ENCODE assay signal across 38 mouse cellular contexts in genomic region chr13:4573871-4574270, GRCm38 (mm10). TPM values are rescaled to one million over a fixed set of nuclear protein-coding genes. Genes with fewer than 3 reads are reported as not detected.
"Had no signal": no experiment of that assay in that cellular context is flagged by ENCODE, and none has a peak within 500 bp of the region (broad histone marks: within the 10 kb centered on the region; RNA-seq: fewer than 3 reads in every experiment).

Gene Akr1c21, plus strand, starts transcription at chr13:4574075.

- ATAC-seq: hindbrain, embryonic 16.5 days; inflammation-experienced regulatory T-cells, adult 6 months; intestine, embryonic 15.5 days; intestine, postnatal 0 days; liver, embryonic 12.5 days had no signal

- H3K4me1 ChIP-seq: heart, embryonic 10.5 days; heart, embryonic 12.5 days; hindbrain, embryonic 10.5 days; hindbrain, embryonic 12.5 days; intestine, embryonic 15.5 days; kidney, embryonic 15.5 days; limb, embryonic 13.5 days; limb, embryonic 15.5 days; liver, embryonic 12.5 days had no signal

- H3K9me3 ChIP-seq: heart, embryonic 10.5 days; heart, embryonic 12.5 days; hindbrain, embryonic 10.5 days; hindbrain, embryonic 12.5 days; intestine, embryonic 15.5 days; kidney, embryonic 15.5 days; limb, embryonic 13.5 days; limb, embryonic 15.5 days; liver, embryonic 12.5 days had no signal

- DNase-seq: gastrocnemius, adult 2 months; gastrocnemius, postnatal 10 days; gastrocnemius, postnatal 25 days; heart, adult 18-20 months; heart, postnatal 10 days; heart, postnatal 4 days; kidney, postnatal 14 days; kidney, postnatal 4 days; left cerebral cortex, postnatal 4 days had no signal

- H3K4me3 ChIP-seq: gastrocnemius, adult 2 months; heart, embryonic 10.5 days; heart, embryonic 12.5 days; hindbrain, embryonic 10.5 days; hindbrain, embryonic 12.5 days; intestine, embryonic 15.5 days; kidney, embryonic 15.5 days; layer of hippocampus, adult 2 months; left cerebral cortex, adult 2 months; limb, embryonic 13.5 days; limb, embryonic 15.5 days; liver, embryonic 12.5 days had no signal

- H3K4me2 ChIP-seq: heart, embryonic 12.5 days; hindbrain, embryonic 12.5 days; hindbrain, embryonic 14.5 days; intestine, embryonic 15.5 days; kidney, embryonic 15.5 days; limb, embryonic 13.5 days; limb, embryonic 15.5 days; liver, embryonic 12.5 days had no signal

- H3K36me3 ChIP-seq: heart, embryonic 10.5 days; heart, embryonic 12.5 days; hindbrain, embryonic 10.5 days; hindbrain, embryonic 12.5 days; intestine, embryonic 15.5 days; kidney, embryonic 15.5 days; limb, embryonic 13.5 days; limb, embryonic 15.5 days; liver, embryonic 12.5 days had no signal

- H3K27me3 ChIP-seq: heart, embryonic 12.5 days; hindbrain, embryonic 12.5 days; intestine, embryonic 15.5 days; kidney, embryonic 15.5 days; limb, embryonic 13.5 days; limb, embryonic 15.5 days; liver, embryonic 12.5 days had no signal

- H3K9ac ChIP-seq: heart, embryonic 12.5 days; hindbrain, embryonic 12.5 days; hindbrain, embryonic 14.5 days; intestine, embryonic 15.5 days; kidney, embryonic 15.5 days; limb, embryonic 13.5 days; limb, embryonic 15.5 days; liver, embryonic 12.5 days; liver, embryonic 14.5 days had no signal

- H3K27ac ChIP-seq: gastrocnemius, adult 2 months; heart, embryonic 10.5 days; hindbrain, embryonic 10.5 days; hindbrain, embryonic 12.5 days; hindbrain, embryonic 14.5 days; intestine, embryonic 15.5 days; kidney, embryonic 15.5 days; layer of hippocampus, adult 2 months; left cerebral cortex, adult 2 months; limb, embryonic 13.5 days; limb, embryonic 15.5 days; liver, embryonic 12.5 days; liver, embryonic 14.5 days had no signal

RNA-seq across cellular contexts. Expression of gene Akr1c21, which starts in this region (rescaled TPM):
- total RNA-seq: gastrocnemius, adult 2 months; gastrocnemius, postnatal 10 days; gastrocnemius, postnatal 25 days; gastrocnemius, postnatal 4 days; granulocyte monocyte progenitor cell, adult 5-6 weeks; heart, adult 18-20 months; heart, adult 8-10 months; heart, postnatal 10 days; heart, postnatal 25 days; heart, postnatal 4 days; layer of hippocampus, adult 2 months; layer of hippocampus, postnatal 10 days; layer of hippocampus, postnatal 25 days; left cerebral cortex, adult 2 months; left cerebral cortex, postnatal 10 days; left cerebral cortex, postnatal 25 days; left cerebral cortex, postnatal 4 days; liver, adult 2 months had no signal
- polyA plus RNA-seq: frontal cortex, adult 2 months; heart, embryonic 10.5 days; heart, embryonic 12.5 days; heart, embryonic 14.5 days; heart, embryonic 16.5 days; hindbrain, embryonic 10.5 days; hindbrain, embryonic 12.5 days; hindbrain, embryonic 14.5 days; hindbrain, embryonic 16.5 days; inflammation-experienced regulatory T-cells, adult 6 months; intestine, embryonic 15.5 days; intestine, postnatal 0 days; limb, embryonic 11.5 days; limb, embryonic 13.5 days; limb, embryonic 15.5 days; liver, adult 2 months; liver, embryonic 12.5 days; liver, embryonic 14.5 days had no signal
